Mouse (Mus musculus): ENCODE data around the gene Ncam1. TPM values are rescaled to one million over a fixed set of nuclear protein-coding genes. Genes with fewer than 3 reads are reported as not detected.
A peak's percentile ranks its signal among the peaks of the same experiment; 100 is the strongest.

Gene Ncam1
- 204 TPM in 1 of 2 replicates, not detected in the other for polyA plus RNA-seq (2012; ENCODE audit: insufficient read depth, insufficient read length, low replicate concordance, missing spikeins)

DNA sequence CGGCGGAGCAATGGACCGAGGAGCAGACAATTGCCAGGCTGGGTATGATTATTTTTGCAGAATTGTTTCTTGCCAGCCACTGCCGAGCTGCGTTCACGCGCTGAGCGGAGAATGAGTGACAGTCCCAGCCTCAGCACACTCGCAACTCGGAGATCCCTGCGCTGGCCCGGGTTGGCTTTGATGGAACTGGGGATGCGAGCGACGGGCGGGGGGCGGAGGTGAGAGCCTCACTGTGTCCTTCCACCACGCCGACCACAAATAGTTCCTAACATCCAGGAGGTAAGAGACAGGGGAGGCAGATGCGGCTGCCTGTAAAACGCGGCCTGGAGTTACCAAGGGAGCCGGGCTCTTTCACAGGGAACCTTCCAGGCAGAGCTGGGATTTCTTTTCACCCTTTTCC is at the start of gene Ncam1:
Gene Ncam1 (minus strand): TSS at position 120 of the 400 bp plus-strand sequence.
- 0 out of 2 replicates have a peak, but pooled peaks cover 4% of the 10 kb centered on the region for H3K4me1 ChIP-seq (ENCODE audit: control insufficient read depth, insufficient read depth, low read length)
- H3K4me3 ChIP-seq (ENCODE audit: insufficient read depth, low read depth, low read length), result peak within 1 kb of the TSS; percentile 68
- TF ChIP-seq CTCF (IDR thresholded peaks at IDR 0.05; ENCODE audit: insufficient read depth, low read depth, low read length) (no peak), POLR2A (IDR thresholded peaks at IDR 0.05; ENCODE audit: insufficient read depth, low read depth, low read length) (peak; percentile 60)
- WGBS, result under 1% methylated on average over 23 of the region's 23 CpGs
- H3K27ac ChIP-seq (ENCODE audit: insufficient read depth, low read depth, low read length), result peak within 1 kb of the TSS; percentile 96

DNA sequence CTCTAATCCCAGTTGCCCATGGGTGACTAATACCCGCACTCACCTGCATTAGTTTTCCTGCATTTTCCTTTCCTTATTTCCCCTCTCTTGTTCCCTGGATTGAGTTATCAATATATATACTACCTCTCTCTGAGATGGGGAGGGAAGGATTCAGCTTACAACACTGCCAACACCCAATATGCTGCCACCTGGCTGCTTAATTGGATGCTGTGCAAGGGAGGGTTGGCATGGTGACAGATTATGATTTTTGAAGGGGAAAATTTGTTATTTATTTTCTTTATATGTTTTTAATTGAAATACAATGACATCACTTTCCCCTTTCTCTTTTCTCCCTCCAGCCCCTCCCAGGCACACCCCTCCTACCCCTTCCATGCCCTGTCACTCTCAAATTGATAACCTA is 35.3 kb upstream of the Ncam1 start:
- Histone ChIP-seq H3K4me1 (ENCODE audit: control insufficient read depth, insufficient read depth, low read length) (no peaks in the 10 kb centered on the region), H3K27ac (ENCODE audit: insufficient read depth, low read depth, low read length) (no peak overlapping the region), H3K4me3 (ENCODE audit: insufficient read depth, low read depth, low read length) (no peak overlapping the region)
- WGBS, result 93% methylated on average over 1 of the region's 1 CpGs
- TF ChIP-seq CTCF (IDR thresholded peaks at IDR 0.05; ENCODE audit: insufficient read depth, low read depth, low read length), result no peak

DNA sequence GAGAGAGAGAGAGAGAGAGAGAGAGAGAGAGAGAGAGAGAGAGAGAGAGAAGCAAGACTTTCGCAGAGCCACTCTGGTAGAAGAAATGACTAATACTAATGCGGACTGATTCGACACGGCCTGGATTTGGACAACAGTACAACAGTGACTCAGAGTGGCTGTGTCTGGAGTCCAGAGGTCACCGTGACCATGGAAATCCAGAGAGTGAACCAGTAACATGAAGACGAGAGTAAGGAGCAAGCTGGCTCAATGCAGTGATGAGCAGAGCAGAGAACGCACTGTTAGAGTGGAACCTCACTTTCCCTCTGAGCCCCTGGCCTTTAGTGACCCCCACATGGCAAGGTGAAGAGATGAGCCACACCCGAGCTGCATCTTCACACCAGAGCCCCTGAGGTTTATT is 28.9 kb upstream of the Ncam1 start:
- no peak overlapping the region for H3K27ac ChIP-seq (ENCODE audit: insufficient read depth, low read depth, low read length)
- no peak for TF ChIP-seq CTCF (IDR thresholded peaks at IDR 0.05; ENCODE audit: insufficient read depth, low read depth, low read length)
- TF ChIP-seq POLR2A (IDR thresholded peaks at IDR 0.05; ENCODE audit: insufficient read depth, low read depth, low read length), result no peak
- WGBS, result 92% methylated on average over 8 of the region's 8 CpGs

DNA sequence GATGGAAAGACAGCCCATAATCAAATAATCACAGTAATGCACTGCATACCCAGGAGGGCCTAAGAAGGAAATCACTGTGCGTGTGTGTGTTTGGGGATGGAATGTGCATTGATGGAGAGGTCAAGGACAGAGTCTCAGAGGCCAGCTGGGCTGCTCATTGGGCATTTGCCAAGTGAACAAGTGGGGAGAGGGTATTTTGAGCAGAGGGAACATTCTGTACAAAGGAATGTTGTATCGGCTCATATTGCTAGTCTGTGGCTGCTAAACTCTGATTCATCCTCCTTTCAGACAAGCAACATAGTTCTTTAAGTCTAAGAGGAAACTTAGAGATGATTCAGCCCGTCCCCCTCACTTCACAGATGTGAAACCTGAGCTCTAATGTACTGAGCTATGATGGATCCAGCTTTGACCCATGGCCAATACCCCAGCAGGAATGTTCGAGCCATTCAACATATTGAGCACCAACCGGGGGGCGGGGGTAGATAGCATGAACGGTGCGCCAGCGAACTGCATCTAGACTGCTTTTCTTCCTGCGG is 17.5 kb upstream of the Ncam1 start:
- TF ChIP-seq POLR2A (IDR thresholded peaks at IDR 0.05; ENCODE audit: insufficient read depth, low read depth, low read length), result no peak
- TF ChIP-seq CTCF (IDR thresholded peaks at IDR 0.05; ENCODE audit: insufficient read depth, low read depth, low read length), result no peak
- Histone ChIP-seq H3K27ac (ENCODE audit: insufficient read depth, low read depth, low read length) (peak overlapping the region; percentile 37), H3K4me1 (ENCODE audit: control insufficient read depth, insufficient read depth, low read length) (peaks cover 4% of the 10 kb centered on the region; the same call in 1 of the 2 replicates), H3K4me3 (ENCODE audit: insufficient read depth, low read depth, low read length) (no peak overlapping the region)
- WGBS, result 58% methylated on average over 10 of the region's 10 CpGs

More for the DNA sequence above, 28.9 kb upstream of the Ncam1 start:
- H3K4me1 ChIP-seq (ENCODE audit: control insufficient read depth, insufficient read depth, low read length), result peaks cover 3% of the 10 kb centered on the region; the same call in 1 of the 2 replicates
- H3K4me3 ChIP-seq (ENCODE audit: insufficient read depth, low read depth, low read length), result no peak overlapping the region

DNA sequence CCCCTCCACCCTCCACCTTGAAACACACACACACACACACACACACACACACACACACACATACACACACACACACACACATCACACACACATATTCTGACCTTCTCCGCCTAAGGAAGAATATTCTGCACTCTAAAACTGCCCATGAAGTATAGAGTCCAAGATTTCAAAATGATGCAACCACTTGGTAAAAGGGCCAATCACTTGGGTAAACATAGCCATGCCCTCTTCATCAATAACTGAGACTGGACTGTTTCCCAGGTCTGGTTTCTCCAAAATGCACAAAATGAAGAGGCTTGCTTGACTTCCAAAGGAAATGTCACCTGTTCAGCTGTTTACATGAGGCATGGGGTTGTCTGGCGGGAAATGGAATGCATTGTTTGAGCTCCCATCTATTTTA is 15.7 kb upstream of the Ncam1 start:
- TF ChIP-seq CTCF (IDR thresholded peaks at IDR 0.05; ENCODE audit: insufficient read depth, low read depth, low read length), result no peak
- no peak for TF ChIP-seq POLR2A (IDR thresholded peaks at IDR 0.05; ENCODE audit: insufficient read depth, low read depth, low read length)
- Histone ChIP-seq H3K27ac (ENCODE audit: insufficient read depth, low read depth, low read length) (no peak overlapping the region), H3K4me3 (ENCODE audit: insufficient read depth, low read depth, low read length) (no peak overlapping the region), H3K4me1 (ENCODE audit: control insufficient read depth, insufficient read depth, low read length) (peaks cover 4% of the 10 kb centered on the region; the same call in 1 of the 2 replicates)
- WGBS, result 86% methylated on average over 2 of the region's 2 CpGs

DNA sequence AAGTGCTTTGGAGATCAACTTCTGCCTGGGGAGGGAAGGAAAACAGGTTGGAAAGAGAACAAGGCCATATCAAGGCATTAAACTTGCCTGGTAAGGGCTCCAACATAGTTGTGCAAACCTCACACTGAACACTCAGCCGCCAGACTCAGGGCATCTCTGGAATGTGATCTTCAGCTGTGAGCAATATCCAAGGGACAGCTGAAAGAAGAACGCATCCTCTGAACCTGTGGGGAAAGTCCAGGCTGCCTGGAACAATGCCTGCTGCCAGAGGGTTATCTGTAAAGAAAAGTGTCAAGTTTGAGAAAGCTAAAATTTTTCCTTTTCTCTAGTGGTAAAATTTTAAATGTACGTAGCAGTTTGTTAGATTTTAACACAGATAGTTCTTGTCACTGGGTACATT is 4.5 kb upstream of the Ncam1 start:
- Histone ChIP-seq H3K4me3 (ENCODE audit: insufficient read depth, low read depth, low read length) (no peak overlapping the region), H3K27ac (ENCODE audit: insufficient read depth, low read depth, low read length) (no peak overlapping the region), H3K4me1 (ENCODE audit: control insufficient read depth, insufficient read depth, low read length) (no peaks in the 10 kb centered on the region)
- TF ChIP-seq CTCF (IDR thresholded peaks at IDR 0.05; ENCODE audit: insufficient read depth, low read depth, low read length) (no peak), POLR2A (IDR thresholded peaks at IDR 0.05; ENCODE audit: insufficient read depth, low read depth, low read length) (no peak)
- 89% methylated on average over 3 of the region's 3 CpGs for WGBS

DNA sequence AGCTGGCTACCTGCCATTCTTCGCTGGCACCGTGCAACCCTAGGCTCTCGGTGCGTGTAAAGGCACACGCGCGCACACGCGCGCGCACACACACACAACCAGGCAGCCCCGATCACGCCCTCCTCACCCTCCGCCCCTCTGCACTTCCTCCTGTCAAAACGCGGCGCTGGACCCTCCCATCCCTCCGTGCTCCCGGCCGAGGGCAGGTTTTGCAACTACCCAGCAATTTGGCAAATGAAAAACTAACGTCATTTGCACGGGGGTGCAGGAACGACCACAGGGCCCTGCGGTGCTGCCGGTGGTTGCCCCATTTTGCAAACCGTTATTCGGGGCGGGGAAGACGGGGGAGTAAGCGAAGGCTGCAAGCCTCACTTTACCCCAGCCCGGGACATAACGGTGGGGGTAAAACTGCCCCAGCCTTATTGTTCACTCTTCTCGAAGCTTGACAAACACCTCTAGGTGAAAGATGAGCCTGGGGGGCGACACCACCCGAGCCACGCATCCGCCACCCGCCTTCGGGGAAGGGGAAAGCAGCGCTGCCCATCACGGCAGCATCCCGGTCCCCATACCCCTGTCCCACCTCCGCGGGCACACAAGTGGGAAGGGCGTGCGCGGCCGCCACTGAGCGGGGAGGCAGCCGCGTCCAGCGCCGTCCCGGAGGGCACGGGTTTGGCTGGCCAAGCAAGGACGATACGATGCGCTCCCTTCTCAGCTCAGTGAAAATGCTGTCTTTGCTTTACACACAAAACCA is 729 bp downstream of the Ncam1 start:
- WGBS, result under 1% methylated on average over 58 of the region's 58 CpGs
- TF ChIP-seq POLR2A (IDR thresholded peaks at IDR 0.05; ENCODE audit: insufficient read depth, low read depth, low read length) (peak; percentile 39; the same call in 1 of the 2 replicates), CTCF (IDR thresholded peaks at IDR 0.05; ENCODE audit: insufficient read depth, low read depth, low read length) (no peak)
- H3K4me3 ChIP-seq (ENCODE audit: insufficient read depth, low read depth, low read length), result peak overlapping the region; percentile 68
- peak overlapping the region; percentile 96 for H3K27ac ChIP-seq (ENCODE audit: insufficient read depth, low read depth, low read length)
- H3K4me1 ChIP-seq (ENCODE audit: control insufficient read depth, insufficient read depth, low read length), result 0 out of 2 replicates have a peak, but pooled peaks cover 4% of the 10 kb centered on the region

DNA sequence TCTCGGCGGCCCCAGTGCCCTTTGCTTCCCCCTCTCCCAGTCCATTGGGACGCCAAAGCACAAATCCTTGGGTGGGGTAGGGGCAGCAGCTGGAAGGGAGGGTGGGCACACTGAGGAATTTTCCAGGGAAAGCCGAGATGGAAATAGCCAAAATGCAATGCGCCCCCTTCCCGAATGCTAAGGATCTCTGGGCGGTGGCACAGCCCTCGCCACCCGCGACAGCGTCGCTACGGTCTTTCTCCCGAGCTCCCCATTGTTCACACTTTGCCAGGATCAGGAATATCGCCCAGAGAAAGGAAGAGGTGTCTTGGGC is 1.3 kb downstream of the Ncam1 start:
- 0 out of 2 replicates have a peak, but pooled peaks cover 4% of the 10 kb centered on the region for H3K4me1 ChIP-seq (ENCODE audit: control insufficient read depth, insufficient read depth, low read length)
- peak overlapping the region; percentile 96 for H3K27ac ChIP-seq (ENCODE audit: insufficient read depth, low read depth, low read length)
- WGBS, result under 1% methylated on average over 15 of the region's 15 CpGs
- TF ChIP-seq CTCF (IDR thresholded peaks at IDR 0.05; ENCODE audit: insufficient read depth, low read depth, low read length) (no peak), POLR2A (IDR thresholded peaks at IDR 0.05; ENCODE audit: insufficient read depth, low read depth, low read length) (no peak)
- peak overlapping the region; percentile 68 for H3K4me3 ChIP-seq (ENCODE audit: insufficient read depth, low read depth, low read length)

All from olfactory bulb, adult 2 months (tissue).